Mouse (Mus musculus) spleen, adult 12 weeks (tissue): ENCODE measurements around the gene Hsd3b4.
"Not testable (repeated sequence)": the region's sequence is repeated elsewhere in the genome, so short reads cannot be mapped to it uniquely, and the experiment has no call there.

Experiments used
- DNase-seq: peaks from one replicate; pipeline ENCODE4 v3.0.0; 2022; ENCODE audit warnings: low spot score

Gene Hsd3b4

DNA sequence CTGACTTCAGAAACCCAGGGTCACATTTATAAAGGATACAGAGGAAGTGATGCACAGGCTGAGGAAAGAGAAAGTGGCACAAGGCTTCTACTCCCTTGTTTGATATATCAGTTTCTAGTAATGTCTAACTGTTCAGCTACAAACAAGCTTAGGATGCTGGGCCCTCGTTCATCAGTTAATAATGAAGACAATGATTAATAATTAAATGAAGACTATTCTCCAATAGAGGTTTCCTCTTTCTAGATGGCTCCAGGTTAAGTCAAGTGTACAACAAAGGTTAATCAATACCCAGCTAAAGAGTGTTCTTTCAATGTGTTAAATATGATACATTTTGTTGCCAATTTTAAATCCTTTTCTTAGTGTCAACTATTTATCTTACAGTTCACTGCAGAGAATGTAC is at the start of gene Hsd3b4:
TSS of gene Hsd3b4 (minus strand) at position 101 of the 400 bp plus-strand sequence.
- not testable (repeated sequence) for DNase-seq

GRCm38 (mm10) chr3:98550832-98551231 is 40.5 kb upstream of the Hsd3b4 start:
- not testable (repeated sequence) for DNase-seq

DNA sequence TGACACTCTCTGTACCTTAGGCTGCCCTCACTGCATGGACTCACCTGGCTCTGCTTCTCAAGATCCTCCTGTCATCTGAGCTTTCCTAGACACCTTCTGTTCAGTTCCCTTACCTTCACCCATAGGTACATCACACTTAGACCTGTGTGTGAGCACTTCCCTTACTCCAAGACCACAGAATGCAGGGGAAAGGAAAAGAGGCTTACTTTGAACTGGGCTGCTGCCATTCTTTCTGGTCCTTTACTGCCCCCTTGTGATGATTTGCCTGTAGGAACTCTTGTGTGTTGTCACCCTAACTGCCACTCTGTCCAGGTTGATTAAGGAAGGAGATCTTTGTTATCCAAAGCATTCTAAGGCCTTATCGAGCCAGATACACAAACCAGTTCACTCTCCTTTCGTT is 39.9 kb upstream of the Hsd3b4 start:
- DNase-seq: not testable (repeated sequence)

- not testable (repeated sequence) for DNase-seq
These were observed 38.2 kb upstream of the Hsd3b4 start for GRCm38 (mm10) chr3:98548495-98548894.

DNA sequence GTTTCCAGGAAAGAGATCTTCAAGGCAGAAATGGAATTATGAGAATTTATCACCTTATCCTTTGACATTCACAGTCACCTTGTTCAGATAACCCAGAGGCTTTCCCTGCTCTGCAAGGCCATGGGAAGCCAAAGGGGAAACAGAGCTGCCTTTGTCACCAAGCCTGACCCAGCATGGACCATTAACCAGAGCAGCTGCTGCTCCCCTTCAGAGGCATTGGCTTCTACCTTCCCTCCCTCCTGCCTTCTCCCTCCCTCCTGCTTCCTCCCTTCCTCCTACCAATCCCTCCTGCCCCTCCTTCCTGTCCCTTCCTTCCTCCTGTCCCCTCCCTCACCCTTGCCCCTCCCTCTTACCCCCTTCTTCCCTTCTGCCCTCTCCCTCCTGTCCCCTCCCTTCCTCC is 37.3 kb upstream of the Hsd3b4 start:
- not testable (repeated sequence) for DNase-seq

DNA sequence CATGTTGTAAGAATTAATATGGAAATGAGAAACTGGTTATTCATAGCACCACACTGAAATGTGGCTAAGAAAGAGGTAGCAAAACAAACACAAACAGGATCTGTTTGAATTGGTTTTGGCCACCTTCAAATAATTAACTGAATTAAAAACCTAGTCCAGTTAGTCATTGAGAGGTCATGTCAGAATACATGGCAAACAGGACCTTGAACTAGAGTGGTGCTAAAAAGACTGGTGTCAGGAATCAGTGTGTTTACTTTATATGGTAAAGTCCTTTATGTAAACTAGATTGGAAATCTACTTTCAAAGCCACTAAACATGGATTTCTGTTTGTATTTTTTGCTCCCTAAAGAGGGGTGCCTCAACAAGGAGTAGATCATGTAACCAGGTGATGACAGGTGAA is 14.7 kb upstream of the Hsd3b4 start:
- DNase-seq: not testable (repeated sequence)

GRCm38 (mm10) chr3:98524552-98524951 is 14.2 kb upstream of the Hsd3b4 start:
- DNase-seq: not testable (repeated sequence)

GRCm38 (mm10) chr3:98522779-98523178 is 12.5 kb upstream of the Hsd3b4 start:
- not testable (repeated sequence) for DNase-seq

GRCm38 (mm10) chr3:98507229-98507628 is 3.1 kb downstream of the Hsd3b4 start:
- DNase-seq: not testable (repeated sequence)

GRCm38 (mm10) chr3:98497401-98497800 is 12.9 kb downstream of the Hsd3b4 start:
- not testable (repeated sequence) for DNase-seq

DNA sequence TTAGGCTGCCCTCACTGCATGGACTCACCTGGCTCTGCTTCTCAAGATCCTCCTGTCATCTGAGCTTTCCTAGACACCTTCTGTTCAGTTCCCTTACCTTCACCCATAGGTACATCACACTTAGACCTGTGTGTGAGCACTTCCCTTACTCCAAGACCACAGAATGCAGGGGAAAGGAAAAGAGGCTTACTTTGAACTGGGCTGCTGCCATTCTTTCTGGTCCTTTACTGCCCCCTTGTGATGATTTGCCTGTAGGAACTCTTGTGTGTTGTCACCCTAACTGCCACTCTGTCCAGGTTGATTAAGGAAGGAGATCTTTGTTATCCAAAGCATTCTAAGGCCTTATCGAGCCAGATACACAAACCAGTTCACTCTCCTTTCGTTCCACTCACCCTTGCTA is 13.6 kb downstream of the Hsd3b4 start:
- not testable (repeated sequence) for DNase-seq

- DNase-seq: not testable (repeated sequence)
These were observed 15.3 kb downstream of the Hsd3b4 start for GRCm38 (mm10) chr3:98495055-98495454.

GRCm38 (mm10) chr3:98494184-98494583 is 16.1 kb downstream of the Hsd3b4 start:
- DNase-seq: not testable (repeated sequence)

GRCm38 (mm10) chr3:98471499-98471898 is 38.8 kb downstream of the Hsd3b4 start:
- not testable (repeated sequence) for DNase-seq

DNA sequence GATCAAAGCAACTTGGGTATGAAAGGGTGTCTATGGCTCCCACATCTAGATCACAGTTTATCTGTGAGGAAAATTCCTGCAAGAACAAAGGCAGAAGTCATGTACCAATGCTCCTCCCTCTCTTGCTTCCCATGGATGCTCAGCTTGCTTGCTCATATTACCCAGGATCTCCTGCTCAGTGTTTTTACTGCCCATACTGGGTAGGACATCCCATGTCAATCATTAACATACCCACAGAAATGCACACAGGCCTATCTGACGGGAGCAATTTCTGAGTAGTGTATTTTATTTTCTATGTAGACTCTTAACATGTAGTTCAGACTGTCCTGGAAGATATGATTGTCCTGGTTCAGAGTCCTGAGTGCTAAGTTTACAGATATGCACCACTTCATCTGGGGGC is 39.3 kb downstream of the Hsd3b4 start:
- not testable (repeated sequence) for DNase-seq

GRCm38 (mm10) chr3:98469323-98469722 is 41.0 kb downstream of the Hsd3b4 start:
- DNase-seq: not testable (repeated sequence)

DNA sequence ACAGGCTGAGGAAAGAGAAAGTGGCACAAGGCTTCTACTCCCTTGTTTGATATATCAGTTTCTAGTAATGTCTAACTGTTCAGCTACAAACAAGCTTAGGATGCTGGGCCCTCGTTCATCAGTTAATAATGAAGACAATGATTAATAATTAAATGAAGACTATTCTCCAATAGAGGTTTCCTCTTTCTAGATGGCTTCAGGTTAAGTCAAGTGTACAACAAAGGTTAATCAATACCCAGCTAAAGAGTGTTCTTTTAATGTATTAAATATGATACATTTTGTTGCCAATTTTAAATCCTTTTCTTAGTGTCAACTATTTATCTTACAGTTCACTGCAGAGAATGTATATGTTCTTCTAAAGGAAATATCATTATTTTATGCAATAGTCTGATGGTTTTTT is 53.3 kb downstream of the Hsd3b4 start, which contains the start of gene Gm4450:
TSS of gene Gm4450 (minus strand) at position 101 of the 400 bp plus-strand sequence.
- not testable (repeated sequence) for DNase-seq

DNA sequence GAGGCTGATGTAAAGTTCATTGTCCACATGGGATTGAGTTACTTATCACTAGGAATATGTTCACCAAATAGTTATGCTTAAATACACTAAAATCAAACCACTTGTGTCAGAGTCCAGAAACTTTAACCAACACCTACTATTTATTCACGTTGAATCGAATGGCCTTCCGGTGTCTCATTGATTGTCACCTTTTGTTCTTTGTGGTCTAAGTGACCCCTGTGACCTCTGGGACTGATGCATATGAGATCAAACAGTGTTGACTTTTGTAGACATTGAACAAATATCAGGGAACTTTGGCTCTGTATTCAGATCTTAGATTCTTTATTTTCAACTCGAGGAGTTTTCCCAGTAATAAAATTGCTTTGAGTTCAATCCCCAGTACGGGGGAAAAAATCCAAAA is 56.5 kb downstream of the Hsd3b4 start:
- DNase-seq: not testable (repeated sequence)
